Mouse (Mus musculus) ZHBTc4 (cell line): ENCODE measurements around the gene Nlrx1.
"Not testable (repeated sequence)": the region's sequence is repeated elsewhere in the genome, so short reads cannot be mapped to it uniquely, and the experiment has no call there.

Experiments used
- DNase-seq: peaks from one replicate; pipeline ENCODE4 v3.0.0-alpha.2; 2011; ENCODE audit warnings: low read depth, low spot score

The Nlrx1 gene

GRCm38 (mm10) chr9:44268432-44268831, at the start of gene Nlrx1:
Nlrx1 (minus strand) TSS chr9:44268599.
- DNase-seq, result peak; percentile 41

GRCm38 (mm10) chr9:44317452-44317851, 49.1 kb upstream of the Nlrx1 start:
- no peak for DNase-seq

GRCm38 (mm10) chr9:44314910-44315309, 46.5 kb upstream of the Nlrx1 start:
- no peak for DNase-seq

GRCm38 (mm10) chr9:44314257-44314547, 45.8 kb upstream of the Nlrx1 start:
- no peak for DNase-seq

- DNase-seq, result no peak
Measured at GRCm38 (mm10) chr9:44313476-44314256, 45.3 kb upstream of the Nlrx1 start.

GRCm38 (mm10) chr9:44311136-44312134, 43.0 kb upstream of the Nlrx1 start:
- DNase-seq, result peak; percentile 93

GRCm38 (mm10) chr9:44310750-44311135, 42.3 kb upstream of the Nlrx1 start:
- no peak for DNase-seq

GRCm38 (mm10) chr9:44309756-44310155, 41.4 kb upstream of the Nlrx1 start:
- DNase-seq, result peak; percentile 41

- no peak for DNase-seq
Measured at GRCm38 (mm10) chr9:44307248-44307647, 38.8 kb upstream of the Nlrx1 start.

GRCm38 (mm10) chr9:44306532-44306931, 38.1 kb upstream of the Nlrx1 start:
- no peak for DNase-seq

GRCm38 (mm10) chr9:44305466-44306079, 37.2 kb upstream of the Nlrx1 start, which contains the start of gene Hinfp:
Hinfp (minus strand) TSS chr9:44305671.
- DNase-seq, result peak; percentile 100

GRCm38 (mm10) chr9:44300001-44300400, 31.6 kb upstream of the Nlrx1 start:
- not testable (repeated sequence) for DNase-seq

GRCm38 (mm10) chr9:44292490-44292889, 24.1 kb upstream of the Nlrx1 start:
- peak; percentile 53 for DNase-seq

- DNase-seq, result no peak
Measured at GRCm38 (mm10) chr9:44288959-44289291, 20.5 kb upstream of the Nlrx1 start.

- DNase-seq, result peak; percentile 49
Measured at GRCm38 (mm10) chr9:44288076-44288958, 19.9 kb upstream of the Nlrx1 start, which contains the start of gene Abcg4. Abcg4 (minus strand) TSS chr9:44288615.

- DNase-seq, result no peak
Measured at GRCm38 (mm10) chr9:44287401-44288075, 19.1 kb upstream of the Nlrx1 start.

GRCm38 (mm10) chr9:44287003-44287400, 18.6 kb upstream of the Nlrx1 start:
- no peak for DNase-seq

- no peak for DNase-seq
Measured at GRCm38 (mm10) chr9:44286256-44286850, 18.0 kb upstream of the Nlrx1 start.

- DNase-seq, result no peak
Measured at GRCm38 (mm10) chr9:44283183-44283582, 14.8 kb upstream of the Nlrx1 start.

- DNase-seq, result no peak
Measured at GRCm38 (mm10) chr9:44269973-44270372, 1.6 kb upstream of the Nlrx1 start.
